Mouse (Mus musculus) kidney, embryonic 15.5 days (tissue): ENCODE data around the gene Hmbs. TPM values are rescaled to one million over a fixed set of nuclear protein-coding genes. Genes with fewer than 3 reads are reported as not detected.
"Not testable (repeated sequence)": the region's sequence is repeated elsewhere in the genome, so short reads cannot be mapped to it uniquely, and the experiment has no call there.

ENCODE experiments used
- ATAC-seq: fragments of 200-750 bp; cut with Nextera tagmentation; replicated peaks from 2 replicates; pipeline ENCODE4 v1.8.0; 2017; ENCODE audit warnings: moderate TSS enrichment; ENCODE audit not compliant: low FRiP score
- H3K27ac ChIP-seq: fragments of 300-500 bp; sonication (generic); 2 replicates; pipeline ENCODE4 v1.5.1; 2015; ENCODE audit warnings: mild to moderate bottlenecking, inconsistent platforms
- H3K27me3 ChIP-seq: fragments of 300-500 bp; sonication (generic); 2 replicates; pipeline ENCODE4 v1.6.1; 2015; ENCODE audit warnings: inconsistent platforms
- H3K36me3 ChIP-seq: fragments of 300-500 bp; sonication (generic); 2 replicates; pipeline ENCODE4 v1.6.1; 2015; ENCODE audit warnings: inconsistent platforms
- H3K4me1 ChIP-seq: fragments of 300-500 bp; sonication (generic); 2 replicates; pipeline ENCODE4 v1.6.1; 2015; ENCODE audit warnings: inconsistent platforms
- H3K4me2 ChIP-seq: fragments of 300-500 bp; sonication (generic); 2 replicates; pipeline ENCODE4 v1.6.1; 2015; ENCODE audit warnings: moderate library complexity, mild to moderate bottlenecking, inconsistent platforms
- H3K4me3 ChIP-seq: fragments of 300-500 bp; sonication (generic); replicated peaks from 2 replicates; pipeline ENCODE4 v1.5.1; 2015; ENCODE audit warnings: mild to moderate bottlenecking, inconsistent platforms
- H3K9ac ChIP-seq: fragments of 300-500 bp; sonication (generic); 2 replicates; pipeline ENCODE4 v1.6.1; 2015; ENCODE audit warnings: mild to moderate bottlenecking, inconsistent platforms
- H3K9me3 ChIP-seq: fragments of 300-500 bp; sonication (generic); replicated peaks from 2 replicates; pipeline ENCODE4 v1.6.1; 2016; ENCODE audit warnings: inconsistent platforms
- WGBS: fragments of 180-500 bp; shearing (Covaris S2); methylation state at CpG from one replicate; pipeline ENCODE4 v1.1.7; 2015; ENCODE audit warnings: mixed read lengths; 5-methylcytosine and 5-hydroxymethylcytosine counted together
- polyA plus RNA-seq: library from polyadenylated mRNA; unstranded; fragments of >200 nt; fragmentation: Nextera tagmentation; extraction: Ambion mirVana; gene quantifications from 2 replicates; pipeline ENCODE4 v1.2.1, GENCODE M21; 2015

Gene Hmbs
- polyA plus RNA-seq, 1 experiment from 2014 or later: 145 TPM

- no peaks in the 10 kb centered on the region for H3K27me3 ChIP-seq
- H3K9me3 ChIP-seq: no peaks in the 10 kb centered on the region
- WGBS: 59% methylated on average over 3 of the region's 3 CpGs
- peak overlapping the region; percentile 95 for H3K4me3 ChIP-seq
- no peak overlapping the region; the same call in 1 of the 2 replicates for H3K4me2 ChIP-seq
- H3K27ac ChIP-seq: no peak overlapping the region; the same call in 1 of the 2 replicates
- H3K36me3 ChIP-seq: peaks cover 49% of the 10 kb centered on the region
- H3K4me1 ChIP-seq: peaks cover 26% of the 10 kb centered on the region
- H3K9ac ChIP-seq: no peak overlapping the region
- 0 out of 2 replicates have a peak, but pooled peaks have one; percentile 13 for ATAC-seq
Observed at GRCm38 (mm10) chr9:44342173-44342572, 1.9 kb downstream of the Hmbs start.

DNA sequence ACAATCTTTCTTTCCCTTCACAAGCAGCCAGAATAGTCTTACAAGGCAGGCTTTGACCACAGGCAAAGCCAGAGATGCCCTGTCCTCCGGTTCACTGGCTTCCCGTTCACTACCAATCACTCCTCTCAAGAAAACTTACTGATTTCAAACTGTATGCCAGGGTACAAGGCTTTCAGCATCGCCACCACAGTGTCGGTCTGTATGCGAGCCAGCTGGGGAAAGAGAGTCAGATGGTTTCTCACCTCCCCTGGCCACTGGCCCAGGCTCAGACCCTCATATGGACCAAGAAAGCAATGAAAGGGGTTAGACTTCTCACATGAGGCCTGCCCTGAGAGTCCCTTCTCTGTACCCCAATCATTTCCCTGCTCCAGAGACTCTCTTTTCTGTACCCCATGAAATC is 2.5 kb downstream of the Hmbs start:
- ATAC-seq: no peak
- Histone ChIP-seq H3K4me3 (0 out of 2 replicates have a peak overlapping the region, but pooled peaks have one; percentile 6), H3K27me3 (no peaks in the 10 kb centered on the region), H3K27ac (0 out of 2 replicates have a peak overlapping the region, but pooled peaks have one; percentile 15), H3K4me2 (no peak overlapping the region), H3K4me1 (peaks cover 33% of the 10 kb centered on the region), H3K36me3 (peaks cover 49% of the 10 kb centered on the region), H3K9ac (no peak overlapping the region), H3K9me3 (no peaks in the 10 kb centered on the region)
- WGBS: 91% methylated on average over 5 of the region's 5 CpGs

- 0 out of 2 replicates have a peak overlapping the region, but pooled peaks have one; percentile 27 for H3K27ac ChIP-seq
- peaks cover 37% of the 10 kb centered on the region for H3K4me1 ChIP-seq
- no peak for ATAC-seq
- H3K4me3 ChIP-seq: no peak overlapping the region
- WGBS: 86% methylated on average over 5 of the region's 5 CpGs
- H3K27me3 ChIP-seq: no peaks in the 10 kb centered on the region
- H3K9me3 ChIP-seq: no peaks in the 10 kb centered on the region
- no peak overlapping the region for H3K9ac ChIP-seq
- 0 out of 2 replicates have a peak overlapping the region, but pooled peaks have one; percentile 0 for H3K4me2 ChIP-seq
- H3K36me3 ChIP-seq: peaks cover 52% of the 10 kb centered on the region
Observed at GRCm38 (mm10) chr9:44338574-44338973, 5.5 kb downstream of the Hmbs start.

DNA sequence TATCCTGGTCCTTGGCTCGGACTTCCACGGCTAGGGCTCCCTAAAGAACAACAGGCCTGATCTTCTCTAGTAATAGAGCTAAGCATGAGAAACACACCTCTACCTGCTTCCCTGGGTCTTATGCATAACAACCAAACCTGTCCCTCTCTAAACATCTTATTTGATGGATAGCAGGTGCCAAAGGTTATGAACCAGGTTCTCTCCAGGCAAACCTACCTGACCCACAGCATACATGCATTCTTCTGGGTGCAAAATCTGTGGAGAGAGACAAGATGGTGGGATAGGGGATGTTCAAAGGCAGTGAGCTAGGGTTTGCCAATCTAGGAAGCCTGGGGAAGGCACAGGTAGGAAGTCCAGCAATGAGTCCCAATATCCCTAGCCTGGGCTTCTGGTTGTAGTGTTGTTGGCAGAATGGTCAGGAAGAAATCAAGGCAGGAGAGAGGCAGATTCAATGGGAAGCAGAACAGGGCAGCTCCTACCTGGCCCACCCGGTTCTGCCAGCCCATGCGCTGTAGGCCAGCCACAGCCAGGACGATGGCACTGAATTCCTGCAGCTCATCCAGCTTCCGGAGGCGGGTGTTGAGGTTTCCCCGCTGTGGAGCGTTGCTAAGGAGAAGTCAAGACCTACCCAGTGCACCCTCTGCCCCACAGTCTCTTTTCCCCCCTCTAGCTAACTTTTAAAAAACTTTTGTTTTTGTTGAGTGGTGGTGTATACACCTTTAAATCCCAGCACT is 6.4 kb downstream of the Hmbs start:
- peaks cover 29% of the 10 kb centered on the region for H3K4me1 ChIP-seq
- 60% methylated on average over 9 of the region's 9 CpGs for WGBS
- H3K36me3 ChIP-seq: peaks cover 62% of the 10 kb centered on the region
- no peaks in the 10 kb centered on the region for H3K27me3 ChIP-seq
- H3K9me3 ChIP-seq: no peaks in the 10 kb centered on the region
- peak overlapping the region; percentile 93; the same call in 1 of the 2 replicates for H3K9ac ChIP-seq
- ATAC-seq: no peak
- H3K27ac ChIP-seq: peak overlapping the region; percentile 66
- peak overlapping the region; percentile 71 for H3K4me2 ChIP-seq
- H3K4me3 ChIP-seq: peak overlapping the region; percentile 94

- H3K9me3 ChIP-seq: no peaks in the 10 kb centered on the region
- peaks cover 23% of the 10 kb centered on the region for H3K4me1 ChIP-seq
- peak overlapping the region; percentile 94 for H3K4me3 ChIP-seq
- peak overlapping the region; percentile 71 for H3K4me2 ChIP-seq
- H3K27me3 ChIP-seq: no peaks in the 10 kb centered on the region
- H3K9ac ChIP-seq: peak overlapping the region; percentile 93
- WGBS: 72% methylated on average over 3 of the region's 3 CpGs
- ATAC-seq: no peak
- peak overlapping the region; percentile 66 for H3K27ac ChIP-seq
- peaks cover 67% of the 10 kb centered on the region for H3K36me3 ChIP-seq
Observed at GRCm38 (mm10) chr9:44336964-44337363, 7.1 kb downstream of the Hmbs start.

- not testable (repeated sequence) for H3K9me3 ChIP-seq, H3K27me3 ChIP-seq, ATAC-seq
- Histone ChIP-seq H3K4me1 (peaks cover 22% of the 10 kb centered on the region), H3K4me3 (peak overlapping the region; percentile 94), H3K36me3 (peaks cover 69% of the 10 kb centered on the region), H3K27ac (peak overlapping the region; percentile 66; the same call in 1 of the 2 replicates), H3K4me2 (peak overlapping the region; percentile 71), H3K9ac (peak overlapping the region; percentile 93)
- WGBS: 34% methylated on average over 4 of the region's 4 CpGs
Observed at GRCm38 (mm10) chr9:44336513-44336912, 7.5 kb downstream of the Hmbs start.

DNA sequence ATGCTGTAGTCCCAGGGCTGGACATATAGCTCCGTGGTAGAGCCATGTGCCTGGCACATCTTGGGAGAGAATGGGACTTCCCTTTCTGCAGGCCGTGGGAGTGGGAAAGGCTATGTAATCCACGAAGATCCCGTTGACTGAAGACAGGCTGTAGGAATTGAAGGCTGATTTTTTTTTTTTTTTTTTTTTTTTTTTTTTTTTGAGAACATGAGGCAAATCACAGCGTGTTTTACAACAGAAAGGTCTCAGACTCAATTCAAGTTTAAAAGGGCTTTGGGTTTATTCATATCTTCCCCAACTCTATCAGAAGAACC is 8.0 kb downstream of the Hmbs start:
- no peaks in the 10 kb centered on the region for H3K27me3 ChIP-seq
- peak overlapping the region; percentile 98 for H3K27ac ChIP-seq
- no peaks in the 10 kb centered on the region for H3K9me3 ChIP-seq
- under 1% methylated on average over 5 of the region's 5 CpGs for WGBS
- peak overlapping the region; percentile 94 for H3K4me3 ChIP-seq
- peak overlapping the region; percentile 93 for H3K9ac ChIP-seq
- H3K36me3 ChIP-seq: peaks cover 71% of the 10 kb centered on the region
- H3K4me1 ChIP-seq: peaks cover 22% of the 10 kb centered on the region
- ATAC-seq: no peak
- H3K4me2 ChIP-seq: peak overlapping the region; percentile 71

DNA sequence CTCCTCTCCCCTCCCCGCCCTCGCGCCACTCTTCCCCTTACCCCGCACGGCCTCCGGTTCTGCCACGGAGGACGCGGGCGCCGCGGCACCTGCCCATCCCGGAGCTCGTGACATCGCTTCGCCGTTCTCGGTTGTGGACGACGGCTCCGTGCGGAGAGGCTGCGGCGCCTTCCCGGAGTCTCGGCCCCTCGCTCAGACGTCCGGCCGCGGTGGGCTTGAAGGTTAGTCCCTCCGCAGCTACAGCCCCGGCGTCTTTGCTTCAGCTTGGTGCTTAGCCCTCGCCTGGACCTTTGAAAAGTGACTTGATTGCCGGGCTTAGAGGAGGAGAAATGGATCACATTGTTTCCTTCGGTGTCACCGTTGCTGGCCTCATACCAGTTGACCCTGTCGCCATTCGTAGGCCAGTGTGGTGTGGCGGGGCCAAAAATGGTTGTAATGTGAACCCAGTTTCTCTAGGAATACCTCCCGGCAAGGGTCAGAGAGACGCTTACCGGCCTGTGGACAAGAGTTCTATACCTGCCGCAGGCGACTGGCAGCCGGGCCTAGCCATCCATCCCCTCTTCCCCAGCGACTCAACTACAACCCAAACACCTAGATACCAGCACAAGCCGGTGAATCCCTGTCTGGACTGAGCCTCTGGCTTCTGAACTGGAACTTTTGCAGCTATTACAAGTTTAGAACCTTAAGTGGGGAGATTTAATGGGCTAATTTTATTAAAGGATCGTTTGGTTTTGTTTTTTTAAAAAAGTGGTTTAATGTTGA is 8.5 kb downstream of the Hmbs start:
- H3K4me2 ChIP-seq: peak overlapping the region; percentile 71
- peak; percentile 19 for ATAC-seq
- WGBS: under 1% methylated on average over 50 of the region's 50 CpGs
- peak overlapping the region; percentile 94 for H3K4me3 ChIP-seq
- H3K36me3 ChIP-seq: peaks cover 71% of the 10 kb centered on the region
- H3K9ac ChIP-seq: peak overlapping the region; percentile 93
- H3K27me3 ChIP-seq: no peaks in the 10 kb centered on the region
- H3K27ac ChIP-seq: peak overlapping the region; percentile 98
- H3K9me3 ChIP-seq: no peaks in the 10 kb centered on the region
- H3K4me1 ChIP-seq: peaks cover 22% of the 10 kb centered on the region

GRCm38 (mm10) chr9:44334396-44335330 is 9.4 kb downstream of the Hmbs start, which contains the start of gene H2afx:
Gene H2afx (plus strand): TSS chr9:44334694.
- Histone ChIP-seq H3K9me3 (no peaks in the 10 kb centered on the region), H3K9ac (peak within 1 kb of the TSS; percentile 93), H3K4me1 (peaks cover 22% of the 10 kb centered on the region), H3K27me3 (no peaks in the 10 kb centered on the region), H3K4me3 (peak within 1 kb of the TSS; percentile 94), H3K36me3 (peaks cover 73% of the 10 kb centered on the region), H3K27ac (peak within 1 kb of the TSS; percentile 98), H3K4me2 (peak within 1 kb of the TSS; percentile 71)
- WGBS: under 1% methylated on average over 90 of the region's 91 CpGs
- peak; percentile 97 for ATAC-seq

- no peak overlapping the region for H3K4me2 ChIP-seq
- peaks cover 72% of the 10 kb centered on the region for H3K36me3 ChIP-seq
- no peaks in the 10 kb centered on the region for H3K27me3 ChIP-seq
- H3K4me1 ChIP-seq: peaks cover 23% of the 10 kb centered on the region
- no peak for ATAC-seq
- H3K9ac ChIP-seq: no peak overlapping the region
- peak overlapping the region; percentile 94; the same call in 1 of the 2 replicates for H3K4me3 ChIP-seq
- H3K9me3 ChIP-seq: no peaks in the 10 kb centered on the region
- WGBS: 96% methylated on average over 13 of the region's 13 CpGs
- H3K27ac ChIP-seq: peak overlapping the region; percentile 78
Observed at GRCm38 (mm10) chr9:44332918-44333638, 10.9 kb downstream of the Hmbs start.

DNA sequence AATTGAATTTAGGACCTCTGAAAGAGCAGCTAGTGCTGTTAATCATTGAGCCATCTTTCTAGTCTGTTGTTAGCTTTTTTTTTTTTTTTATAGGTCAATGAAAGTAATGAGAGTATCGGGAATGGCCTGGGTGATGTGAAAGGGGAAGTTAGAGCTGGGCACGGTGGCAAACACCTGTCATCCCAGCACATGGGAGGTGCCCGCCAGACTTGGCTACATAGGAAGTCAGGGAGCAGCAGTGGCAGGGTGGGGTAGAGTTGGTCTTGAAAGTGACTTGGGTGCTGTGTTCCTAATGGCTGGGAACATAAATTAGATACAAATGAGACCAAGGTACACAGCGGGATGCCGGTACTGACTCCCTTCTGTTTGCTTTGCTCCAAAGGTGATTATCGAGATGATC is 13.3 kb downstream of the Hmbs start:
- H3K4me1 ChIP-seq: peaks cover 15% of the 10 kb centered on the region
- no peak for ATAC-seq
- no peak overlapping the region for H3K27ac ChIP-seq
- no peaks in the 10 kb centered on the region for H3K27me3 ChIP-seq
- no peak overlapping the region for H3K4me3 ChIP-seq
- WGBS: 88% methylated on average over 6 of the region's 6 CpGs
- H3K4me2 ChIP-seq: no peak overlapping the region
- no peaks in the 10 kb centered on the region for H3K9me3 ChIP-seq
- no peak overlapping the region for H3K9ac ChIP-seq
- peaks cover 55% of the 10 kb centered on the region for H3K36me3 ChIP-seq
